Mouse (Mus musculus): ENCODE results near the gene Pnkd. TPM values are rescaled to one million over a fixed set of nuclear protein-coding genes. Genes with fewer than 3 reads are reported as not detected.

Gene Pnkd
- polyA plus RNA-seq, 2 experiments: 63.9 to 124 TPM

- Histone ChIP-seq H3K36me3 (ENCODE audit: control insufficient read depth, insufficient read depth, low read length) (no peaks in the 10 kb centered on the region), H3K9me3 (ENCODE audit: control insufficient read depth, low read length) (no peaks in the 10 kb centered on the region), H3K4me3 (replicated peaks; ENCODE audit: low read length) (no peak overlapping the region), H3K27me3 (ENCODE audit: control insufficient read depth, insufficient read depth, low read length) (no peaks in the 10 kb centered on the region), H3K4me2 (replicated peaks; ENCODE audit: low read depth, low read length, severe bottlenecking) (no peak overlapping the region), H3K9ac (ENCODE audit: low read depth, low read length, severe bottlenecking) (no peak overlapping the region), H3K4me1 (ENCODE audit: control insufficient read depth, insufficient read depth, low read length) (no peaks in the 10 kb centered on the region), H3K27ac (replicated peaks; ENCODE audit: low read depth, low read length) (no peak overlapping the region)
- DNase-seq (ENCODE audit: low spot score) (no peak), ATAC-seq (ENCODE audit: low FRiP score, low read depth) (no peak)
- no peak for TF ChIP-seq POLR2A (IDR thresholded peaks at IDR 0.05; ENCODE audit: borderline replicate concordance, extremely low read depth, insufficient read depth, insufficient read length)
- 82% methylated on average over 4 of the region's 4 CpGs for WGBS
Observed at GRCm38 (mm10) chr1:74376396-74376795, 91.7 kb downstream of the Pnkd start.

GRCm38 (mm10) chr1:74379058-74379504, 94.4 kb downstream of the Pnkd start:
- Histone ChIP-seq H3K36me3 (ENCODE audit: control insufficient read depth, insufficient read depth, low read length) (no peaks in the 10 kb centered on the region), H3K9me3 (ENCODE audit: control insufficient read depth, low read length) (no peaks in the 10 kb centered on the region), H3K4me2 (replicated peaks; ENCODE audit: low read depth, low read length, severe bottlenecking) (no peak overlapping the region), H3K4me1 (ENCODE audit: control insufficient read depth, insufficient read depth, low read length) (no peaks in the 10 kb centered on the region), H3K4me3 (replicated peaks; ENCODE audit: low read length) (no peak overlapping the region), H3K27ac (replicated peaks; ENCODE audit: low read depth, low read length) (no peak overlapping the region), H3K9ac (ENCODE audit: low read depth, low read length, severe bottlenecking) (no peak overlapping the region), H3K27me3 (ENCODE audit: control insufficient read depth, insufficient read depth, low read length) (no peaks in the 10 kb centered on the region)
- ATAC-seq (ENCODE audit: low FRiP score, low read depth): no peak
- 66% methylated on average over 7 of the region's 7 CpGs for WGBS
- no peak for TF ChIP-seq POLR2A (IDR thresholded peaks at IDR 0.05; ENCODE audit: borderline replicate concordance, extremely low read depth, insufficient read depth, insufficient read length)
- DNase-seq (ENCODE audit: low spot score): no peak

GRCm38 (mm10) chr1:74380484-74380883, 95.8 kb downstream of the Pnkd start:
- Histone ChIP-seq H3K27me3 (ENCODE audit: control insufficient read depth, insufficient read depth, low read length) (no peaks in the 10 kb centered on the region), H3K36me3 (ENCODE audit: control insufficient read depth, insufficient read depth, low read length) (no peaks in the 10 kb centered on the region), H3K4me1 (ENCODE audit: control insufficient read depth, insufficient read depth, low read length) (no peaks in the 10 kb centered on the region), H3K27ac (replicated peaks; ENCODE audit: low read depth, low read length) (no peak overlapping the region), H3K4me2 (replicated peaks; ENCODE audit: low read depth, low read length, severe bottlenecking) (no peak overlapping the region), H3K4me3 (replicated peaks; ENCODE audit: low read length) (no peak overlapping the region), H3K9ac (ENCODE audit: low read depth, low read length, severe bottlenecking) (no peak overlapping the region), H3K9me3 (ENCODE audit: control insufficient read depth, low read length) (no peaks in the 10 kb centered on the region)
- ATAC-seq (ENCODE audit: low FRiP score, low read depth): no peak
- WGBS: 84% methylated on average over 5 of the region's 5 CpGs
- no peak for TF ChIP-seq POLR2A (IDR thresholded peaks at IDR 0.05; ENCODE audit: borderline replicate concordance, extremely low read depth, insufficient read depth, insufficient read length)
- no peak for DNase-seq (ENCODE audit: low spot score)

GRCm38 (mm10) chr1:74381588-74382021, 96.9 kb downstream of the Pnkd start:
- no peak for DNase-seq (ENCODE audit: low spot score)
- no peak overlapping the region for H3K4me2 ChIP-seq (replicated peaks; ENCODE audit: low read depth, low read length, severe bottlenecking)
- no peak overlapping the region for H3K27ac ChIP-seq (replicated peaks; ENCODE audit: low read depth, low read length)
- H3K4me1 ChIP-seq (ENCODE audit: control insufficient read depth, insufficient read depth, low read length): no peaks in the 10 kb centered on the region
- H3K36me3 ChIP-seq (ENCODE audit: control insufficient read depth, insufficient read depth, low read length): no peaks in the 10 kb centered on the region
- H3K9me3 ChIP-seq (ENCODE audit: control insufficient read depth, low read length): no peaks in the 10 kb centered on the region
- H3K4me3 ChIP-seq (replicated peaks; ENCODE audit: low read length): no peak overlapping the region
- TF ChIP-seq POLR2A (IDR thresholded peaks at IDR 0.05; ENCODE audit: borderline replicate concordance, extremely low read depth, insufficient read depth, insufficient read length): no peak
- H3K27me3 ChIP-seq (ENCODE audit: control insufficient read depth, insufficient read depth, low read length): no peaks in the 10 kb centered on the region
- ATAC-seq (ENCODE audit: low FRiP score, low read depth): no peak
- 93% methylated on average over 10 of the region's 10 CpGs for WGBS
- H3K9ac ChIP-seq (ENCODE audit: low read depth, low read length, severe bottlenecking): no peak overlapping the region

- TF ChIP-seq POLR2A (IDR thresholded peaks at IDR 0.05; ENCODE audit: borderline replicate concordance, extremely low read depth, insufficient read depth, insufficient read length): no peak
- Histone ChIP-seq H3K36me3 (ENCODE audit: control insufficient read depth, insufficient read depth, low read length) (no peaks in the 10 kb centered on the region), H3K27me3 (ENCODE audit: control insufficient read depth, insufficient read depth, low read length) (no peaks in the 10 kb centered on the region), H3K27ac (replicated peaks; ENCODE audit: low read depth, low read length) (no peak overlapping the region), H3K4me3 (replicated peaks; ENCODE audit: low read length) (no peak overlapping the region), H3K9me3 (ENCODE audit: control insufficient read depth, low read length) (no peaks in the 10 kb centered on the region), H3K4me1 (ENCODE audit: control insufficient read depth, insufficient read depth, low read length) (peaks cover 8% of the 10 kb centered on the region; the same call in 1 of the 2 replicates), H3K4me2 (replicated peaks; ENCODE audit: low read depth, low read length, severe bottlenecking) (no peak overlapping the region), H3K9ac (ENCODE audit: low read depth, low read length, severe bottlenecking) (no peak overlapping the region)
- WGBS: 84% methylated on average over 13 of the region's 13 CpGs
- no peak for DNase-seq (ENCODE audit: low spot score)
- no peak for ATAC-seq (ENCODE audit: low FRiP score, low read depth)
Observed at GRCm38 (mm10) chr1:74383385-74383784, 98.7 kb downstream of the Pnkd start.

- Histone ChIP-seq H3K9me3 (ENCODE audit: control insufficient read depth, low read length) (no peaks in the 10 kb centered on the region), H3K4me1 (ENCODE audit: control insufficient read depth, insufficient read depth, low read length) (peaks cover 8% of the 10 kb centered on the region), H3K9ac (ENCODE audit: low read depth, low read length, severe bottlenecking) (no peak overlapping the region), H3K27ac (replicated peaks; ENCODE audit: low read depth, low read length) (no peak overlapping the region), H3K27me3 (ENCODE audit: control insufficient read depth, insufficient read depth, low read length) (no peaks in the 10 kb centered on the region), H3K36me3 (ENCODE audit: control insufficient read depth, insufficient read depth, low read length) (no peaks in the 10 kb centered on the region), H3K4me2 (replicated peaks; ENCODE audit: low read depth, low read length, severe bottlenecking) (no peak overlapping the region), H3K4me3 (replicated peaks; ENCODE audit: low read length) (no peak overlapping the region)
- TF ChIP-seq POLR2A (IDR thresholded peaks at IDR 0.05; ENCODE audit: borderline replicate concordance, extremely low read depth, insufficient read depth, insufficient read length): no peak
- 85% methylated on average over 8 of the region's 8 CpGs for WGBS
- ATAC-seq (ENCODE audit: low FRiP score, low read depth) (no peak), DNase-seq (ENCODE audit: low spot score) (no peak)
Observed at GRCm38 (mm10) chr1:74384525-74384924, 99.8 kb downstream of the Pnkd start.

Data from limb, embryonic 14.5 days (tissue).